Mouse (Mus musculus) heart, postnatal 0 days (tissue): ENCODE measurements around the gene Baz2b.

Experiments used
- CTCF ChIP-seq: IDR thresholded peaks from 2 replicates; pipeline ENCODE4 v1.5.1; 2016; ENCODE audit warnings: antibody characterized with exemption, control low read depth, low read depth
- EP300 ChIP-seq: IDR thresholded peaks from 2 replicates; pipeline ENCODE4 v1.6.1; 2016; ENCODE audit warnings: antibody characterized with exemption, low read depth

- TF ChIP-seq CTCF: no peak
- no peak for TF ChIP-seq EP300
Measured at GRCm38 (mm10) chr2:60196841-60197240, 12.8 kb downstream of the Baz2b start.
